Mouse (Mus musculus) cerebellum, adult 11 months (tissue): ENCODE results near the gene Krt24.

Source experiments
- DNase-seq: peaks from one replicate; pipeline ENCODE4 v3.0.0; 2022

Krt24 gene

DNA sequence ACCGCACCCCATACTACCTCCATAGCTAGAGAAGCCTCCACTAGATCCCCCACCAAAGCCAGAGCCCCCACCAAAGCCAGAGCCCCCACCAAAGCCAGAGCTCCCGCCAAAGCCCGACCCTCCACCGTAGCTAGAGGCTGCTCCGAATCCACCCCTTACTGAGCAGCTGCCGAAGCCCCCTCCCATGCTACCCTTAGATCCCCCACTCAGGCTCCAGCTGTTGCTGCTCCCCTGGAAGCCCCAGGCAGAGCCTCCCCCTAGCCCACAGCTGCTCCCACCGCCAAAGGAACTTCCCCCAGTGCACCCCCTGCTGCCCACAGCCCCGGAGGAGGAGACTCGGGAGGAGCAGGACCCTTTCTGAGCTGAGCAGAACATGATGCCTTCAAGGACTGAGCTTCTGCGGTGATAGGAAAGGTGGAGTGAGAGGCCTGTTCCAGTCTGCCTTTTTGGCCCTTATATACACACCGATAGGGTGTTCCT is at the start of gene Krt24:
Gene Krt24 (minus strand): TSS at position 430 of the 480 bp plus-strand sequence.
- DNase-seq, result no peak

DNA sequence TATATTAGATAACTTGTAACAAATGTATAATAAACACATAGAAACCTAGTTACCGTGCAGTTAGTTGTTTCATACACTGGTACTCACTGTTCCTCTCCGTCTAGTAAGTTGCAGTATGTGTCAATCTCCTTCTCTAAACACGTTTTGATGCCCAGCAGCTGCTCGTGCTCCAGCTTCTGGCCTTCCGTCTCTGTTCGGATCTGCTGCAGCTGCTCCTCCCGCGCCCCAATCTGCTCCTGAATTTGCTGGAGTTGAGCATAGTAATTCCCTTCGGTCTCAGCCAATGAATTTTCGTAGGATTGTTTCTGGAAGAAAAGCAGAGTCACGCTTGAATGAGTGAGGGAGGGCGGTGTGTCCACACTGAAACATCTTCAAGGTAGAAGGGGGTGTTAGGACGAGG is 48.4 kb upstream of the Krt24 start:
- DNase-seq, result no peak

DNA sequence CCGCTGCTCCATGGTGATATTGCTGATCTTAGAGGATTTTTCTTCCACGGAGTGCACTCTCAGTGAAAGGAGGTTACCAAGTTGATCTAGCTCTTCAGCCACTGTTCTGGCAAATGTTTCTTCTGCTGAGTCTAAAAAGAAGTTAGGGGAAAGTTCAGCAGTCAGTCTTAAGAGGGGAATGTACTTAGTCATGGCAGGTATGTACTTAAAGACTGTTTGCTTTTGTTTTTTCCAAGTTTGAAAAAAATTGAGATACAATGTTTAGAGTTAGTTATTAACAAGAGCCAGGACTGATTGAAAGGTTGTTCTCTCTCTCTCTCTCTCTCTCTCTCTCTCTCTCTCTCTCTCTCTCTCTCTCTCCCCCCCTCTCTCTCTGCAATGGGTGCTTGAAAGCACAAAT is 44.6 kb upstream of the Krt24 start:
- no peak for DNase-seq

DNA sequence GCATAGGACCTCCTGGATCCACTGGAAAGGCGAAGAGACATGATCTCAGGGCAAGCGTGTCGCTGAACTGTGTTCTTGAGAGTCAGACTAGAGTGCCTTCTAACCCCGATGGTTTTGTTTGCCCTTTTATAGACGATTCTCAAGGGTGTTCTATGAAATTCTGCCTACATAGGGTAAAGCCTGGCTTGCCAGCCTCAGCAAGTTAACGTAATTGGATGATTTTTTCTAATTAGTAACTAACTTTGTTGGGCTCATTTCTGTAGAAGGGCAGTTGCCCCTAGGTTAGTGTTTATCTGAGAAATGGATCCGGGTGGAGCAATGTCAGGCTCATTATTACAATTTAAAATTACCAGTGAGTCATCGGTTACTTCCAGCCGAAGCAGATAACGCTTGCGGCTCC is 37.8 kb upstream of the Krt24 start, which contains the start of gene Krt25:
Gene Krt25 (minus strand): TSS at position 101 of the 400 bp plus-strand sequence.
- no peak for DNase-seq

DNA sequence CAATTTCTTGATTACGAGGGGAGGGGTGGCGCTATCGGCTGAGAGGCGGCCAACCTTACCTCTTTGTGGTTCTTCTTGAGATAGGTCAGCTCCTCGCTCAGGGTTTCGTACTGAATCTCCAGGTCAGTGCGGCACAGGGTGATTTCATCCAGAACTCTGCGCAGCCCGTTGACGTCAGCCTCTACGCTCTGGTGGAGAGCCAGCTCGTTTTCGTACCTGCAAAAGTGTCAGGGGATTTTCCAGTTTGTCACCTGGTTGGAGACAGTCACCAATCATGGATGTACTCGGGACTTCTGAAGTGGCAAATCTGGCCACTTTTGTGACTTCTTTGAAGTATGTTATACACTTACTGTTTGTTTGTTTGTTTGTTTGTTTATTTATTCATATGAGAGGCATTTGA is 36.0 kb upstream of the Krt24 start:
- DNase-seq, result no peak

DNA sequence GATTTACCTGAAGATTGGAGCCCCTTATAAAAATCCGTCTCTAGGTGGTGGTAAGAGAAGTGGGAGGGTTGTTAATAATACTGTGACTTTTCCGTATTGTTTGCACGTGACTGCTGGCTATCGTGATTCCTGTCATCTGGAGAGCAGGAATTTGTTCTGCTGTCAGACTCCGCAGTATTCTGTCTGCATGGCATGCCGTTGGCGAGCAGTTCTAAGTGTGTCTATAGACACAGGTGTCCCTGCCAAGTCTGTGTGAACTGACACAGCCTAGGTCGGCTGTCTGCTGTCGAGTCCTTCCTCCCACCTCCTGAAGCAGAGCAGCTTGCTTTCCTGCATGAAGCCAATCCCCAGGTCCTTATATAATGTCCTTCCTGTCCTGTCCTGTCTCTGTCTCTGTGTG is 34.1 kb upstream of the Krt24 start:
- DNase-seq, result no peak

DNA sequence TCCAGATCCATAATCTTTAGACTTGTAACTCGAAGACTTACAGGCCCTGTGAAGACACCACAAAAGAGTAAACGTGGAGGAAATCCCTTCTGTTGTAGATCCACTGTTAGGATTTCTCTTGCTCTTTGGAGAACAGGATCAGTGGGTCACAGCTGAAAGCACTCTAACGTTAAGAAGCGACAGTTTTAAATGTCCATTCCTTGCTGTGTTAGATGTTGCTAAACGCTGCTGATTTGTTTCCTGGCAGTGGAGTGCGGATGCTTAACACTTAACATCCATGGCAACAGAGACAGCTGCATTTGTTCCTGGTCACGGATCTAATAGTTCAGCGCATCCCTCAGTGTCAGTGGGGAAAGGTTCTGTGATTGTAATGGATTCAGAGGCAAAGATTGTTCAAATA is 31.5 kb upstream of the Krt24 start:
- DNase-seq, result no peak

DNA sequence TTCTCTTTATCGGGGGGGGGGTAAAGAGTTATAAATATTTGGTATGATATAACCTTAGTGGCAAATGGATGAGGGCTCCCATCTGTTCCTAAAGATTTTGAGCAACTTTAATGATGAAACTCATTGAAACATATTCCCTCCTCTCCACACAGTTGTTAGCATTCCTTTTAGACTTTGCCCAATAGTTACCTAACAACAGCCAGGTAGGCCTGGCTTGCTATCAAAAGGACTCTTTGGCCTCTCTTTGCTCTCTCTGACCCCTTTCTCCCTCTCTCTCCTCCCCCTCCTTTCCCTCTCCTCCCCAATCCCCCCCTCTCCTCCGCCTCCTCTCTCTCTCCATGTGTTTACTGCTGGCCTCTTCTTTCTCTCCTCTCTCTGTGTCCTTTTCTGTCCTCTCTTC is 29.5 kb upstream of the Krt24 start:
- no peak for DNase-seq

DNA sequence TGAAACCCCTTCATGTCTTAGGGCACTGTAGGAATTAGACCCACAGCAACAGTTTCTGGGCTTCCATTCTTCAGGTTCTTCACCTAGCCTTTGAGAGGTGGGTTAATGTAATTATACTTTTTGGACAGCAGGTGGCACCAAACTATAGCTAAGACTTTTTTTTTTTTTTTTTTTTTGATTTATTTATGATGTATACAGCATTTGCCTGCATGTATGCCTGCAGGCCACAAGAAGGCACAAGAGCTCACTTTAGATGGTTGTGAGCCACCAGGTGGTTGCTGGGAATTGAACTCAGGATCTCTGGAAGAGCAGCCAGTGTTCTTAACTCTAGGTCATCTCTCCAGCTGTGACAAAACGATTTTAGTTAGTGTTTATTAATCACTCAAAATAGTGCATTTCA is 25.8 kb upstream of the Krt24 start:
- DNase-seq, result no peak

DNA sequence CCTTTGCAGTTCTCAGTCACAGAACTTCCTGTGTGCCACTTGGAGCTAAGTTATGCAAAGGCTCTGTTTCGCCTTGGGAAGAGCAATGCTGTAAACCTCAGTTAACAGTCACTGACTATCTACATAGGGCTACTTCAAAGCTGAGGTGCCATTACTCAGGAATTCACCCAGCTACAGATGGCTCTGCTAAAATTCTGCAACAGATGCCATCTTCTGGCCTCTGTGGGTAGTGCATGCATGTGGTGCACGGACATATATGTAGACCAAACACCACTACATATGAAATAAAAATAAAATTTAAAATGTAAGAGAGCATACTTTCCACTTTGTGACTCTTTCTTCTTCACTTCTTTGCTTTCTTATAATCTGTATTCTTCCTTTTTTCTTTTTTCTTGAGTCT is 22.5 kb upstream of the Krt24 start:
- peak; percentile 59 for DNase-seq

DNA sequence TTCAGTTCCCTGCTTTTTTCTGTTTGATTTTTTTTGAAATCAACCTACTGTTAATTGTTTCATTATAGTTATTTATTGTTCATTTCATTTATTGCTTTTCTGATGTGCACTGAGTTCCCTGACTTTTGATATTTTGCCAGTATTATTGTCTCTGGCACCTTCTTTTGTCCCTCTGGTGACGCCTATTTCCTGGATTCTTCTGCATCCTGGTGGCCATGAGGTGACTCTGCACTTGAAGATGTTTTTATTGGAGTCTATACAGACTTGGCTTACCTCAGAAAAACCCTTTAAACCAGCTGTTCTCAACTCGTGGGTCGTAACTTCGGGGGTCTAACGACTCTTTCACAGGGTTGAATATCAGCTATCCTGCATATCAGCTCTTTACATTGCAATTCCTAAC is 10.0 kb upstream of the Krt24 start:
- DNase-seq, result no peak

DNA sequence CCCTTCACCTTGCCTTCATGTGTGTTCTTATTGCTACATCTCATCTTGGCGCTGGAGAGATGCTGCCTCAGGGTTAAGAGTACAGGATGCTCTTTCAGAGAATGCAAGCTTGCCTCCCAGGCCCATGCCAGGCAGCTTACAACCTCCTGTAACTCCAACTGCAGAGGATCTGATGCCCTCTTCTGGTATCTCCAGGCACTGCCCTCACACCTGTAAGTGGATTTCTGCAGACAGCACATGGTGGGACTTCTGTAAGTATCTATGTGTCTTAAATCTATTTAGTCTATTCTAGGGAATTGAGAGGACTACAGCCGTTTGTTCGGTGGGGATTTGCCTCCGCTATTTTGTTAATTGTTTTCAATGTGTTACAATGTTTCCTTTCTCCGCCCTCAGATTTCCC is 7.8 kb upstream of the Krt24 start:
- peak; percentile 63 for DNase-seq

DNA sequence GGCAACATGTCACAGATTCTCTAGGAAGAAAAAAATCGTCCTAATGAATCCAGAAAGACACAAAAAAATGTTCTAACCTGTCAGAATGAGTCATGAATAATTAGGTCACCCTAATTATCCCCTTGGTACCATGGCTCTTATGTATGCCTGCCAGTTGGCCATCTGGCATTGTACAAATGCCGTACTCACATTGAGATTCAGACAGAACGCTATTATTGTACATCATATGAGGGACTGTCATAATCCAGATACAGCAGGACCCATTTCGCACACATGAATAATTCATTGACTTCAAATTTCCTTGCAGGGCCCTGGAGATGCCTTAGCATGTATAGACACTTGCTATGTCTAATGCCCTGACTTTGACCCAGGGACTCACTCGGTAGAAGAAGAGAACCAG is 1.1 kb downstream of the Krt24 start:
- DNase-seq, result peak; percentile 59

DNA sequence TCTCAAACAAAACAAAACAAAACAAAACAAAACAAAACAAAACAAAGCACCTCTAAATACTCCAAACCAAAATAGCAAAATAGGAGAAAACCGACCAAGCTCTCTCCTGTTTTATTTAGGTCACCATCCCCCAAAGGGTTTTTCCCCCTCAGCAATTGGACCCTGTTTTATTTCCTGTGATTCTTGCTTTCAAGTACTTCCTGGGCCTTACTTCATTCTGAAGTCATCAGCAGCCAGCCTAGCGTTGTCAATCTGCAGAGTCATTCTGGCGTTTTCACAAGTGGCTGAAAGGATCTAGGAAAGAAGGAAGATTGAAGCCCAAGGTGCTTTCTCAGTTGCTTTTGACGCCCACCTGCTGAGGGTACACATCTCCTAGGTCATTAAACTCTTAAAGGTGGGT is 1.7 kb downstream of the Krt24 start:
- DNase-seq, result no peak

DNA sequence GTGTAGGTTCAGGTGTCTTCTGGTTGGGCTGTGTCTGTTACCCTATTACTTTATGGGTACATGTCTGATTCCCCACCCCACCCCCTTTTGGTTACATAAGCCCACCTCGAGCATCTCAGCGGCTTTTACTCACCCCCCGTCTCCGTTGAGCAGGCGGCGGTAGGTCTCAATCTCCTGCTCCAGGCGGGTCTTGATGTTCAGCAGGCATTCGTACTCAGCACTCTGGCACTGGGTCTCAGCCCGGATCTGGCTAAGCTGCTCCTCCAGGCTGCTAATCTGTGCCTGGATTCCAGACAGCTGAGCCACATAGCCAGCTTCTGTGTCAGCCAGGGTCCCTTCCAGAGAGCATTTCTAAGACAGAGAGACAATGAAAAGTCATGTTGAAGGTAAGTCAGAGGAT is 3.9 kb downstream of the Krt24 start:
- peak; percentile 39 for DNase-seq

DNA sequence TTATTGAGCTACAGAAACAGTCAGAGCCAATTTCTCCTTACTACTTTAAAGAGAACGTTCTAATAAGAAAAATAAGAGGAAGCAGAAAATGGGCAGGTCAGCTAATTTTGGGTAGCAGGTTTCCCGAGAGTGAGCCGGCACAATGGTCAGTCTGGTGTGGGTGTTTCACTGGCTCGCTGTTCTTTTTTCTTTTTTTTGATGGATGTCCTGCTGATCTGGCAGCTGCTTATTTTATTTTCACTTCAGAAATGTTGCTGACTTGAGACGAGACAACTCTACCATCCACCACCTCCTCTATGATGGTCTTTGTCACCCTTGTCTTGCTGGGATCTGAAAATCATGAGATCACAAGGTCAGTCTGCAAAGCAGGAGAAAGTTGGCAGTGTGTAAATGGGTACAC is 5.1 kb downstream of the Krt24 start:
- no peak for DNase-seq

DNA sequence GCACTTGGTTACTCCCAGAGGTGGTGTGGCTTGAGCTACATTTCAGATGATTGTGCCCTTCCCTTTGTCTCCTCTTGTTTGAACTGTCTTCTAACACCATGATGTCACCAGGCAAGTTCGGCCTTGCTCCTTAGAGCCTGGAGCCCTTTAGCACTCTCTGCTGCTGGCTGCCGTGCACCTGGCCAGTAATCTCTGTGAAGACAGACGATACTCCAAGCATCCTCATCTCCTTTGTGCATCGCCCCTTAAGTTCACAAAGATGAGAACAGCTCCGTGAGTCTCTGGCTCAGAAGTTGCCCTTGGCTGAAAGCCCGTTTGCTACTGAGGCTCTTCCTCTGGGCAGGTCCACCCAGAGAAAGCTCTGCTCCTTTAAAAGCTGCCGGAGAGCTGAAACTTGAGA is 8.3 kb downstream of the Krt24 start:
- no peak for DNase-seq

DNA sequence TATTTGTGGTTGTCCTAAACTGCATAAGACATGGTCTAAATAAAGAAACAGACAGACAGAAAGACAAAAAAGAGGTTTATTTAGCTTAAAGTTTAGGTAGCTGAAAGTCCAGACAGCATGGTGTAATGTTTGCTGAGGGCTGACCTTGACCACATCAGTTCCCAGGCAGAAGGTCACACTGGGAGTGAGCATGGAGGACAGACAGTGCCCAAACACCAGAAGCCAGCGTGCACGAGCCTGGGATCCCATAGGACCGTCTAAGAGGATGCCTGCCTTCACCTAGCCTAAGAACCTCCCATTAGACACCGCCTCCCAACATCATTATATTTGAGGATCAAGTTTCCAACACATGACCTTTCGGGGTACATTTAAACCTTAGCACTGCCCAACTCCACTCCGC is 9.4 kb downstream of the Krt24 start:
- DNase-seq, result no peak

DNA sequence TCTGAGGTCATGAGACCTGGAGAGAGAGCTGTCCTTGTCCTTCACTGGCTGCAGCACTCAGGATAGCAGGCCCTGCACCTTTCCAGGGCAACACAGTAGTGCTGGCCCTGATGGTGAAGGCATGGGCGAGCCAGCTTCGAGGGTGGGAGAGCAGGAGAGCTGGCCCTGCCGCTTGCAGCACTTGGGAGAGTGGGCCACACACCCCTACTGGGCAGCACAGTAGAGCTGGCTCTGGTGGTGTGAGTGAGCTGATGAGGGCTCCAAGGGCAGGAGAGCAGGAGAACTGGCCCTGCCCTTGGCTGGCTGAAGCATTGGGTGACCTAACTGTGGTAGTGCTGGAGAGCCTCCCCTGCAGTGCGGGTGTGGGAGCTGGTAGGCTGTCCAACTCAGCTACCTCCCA is 12.3 kb downstream of the Krt24 start:
- no peak for DNase-seq

DNA sequence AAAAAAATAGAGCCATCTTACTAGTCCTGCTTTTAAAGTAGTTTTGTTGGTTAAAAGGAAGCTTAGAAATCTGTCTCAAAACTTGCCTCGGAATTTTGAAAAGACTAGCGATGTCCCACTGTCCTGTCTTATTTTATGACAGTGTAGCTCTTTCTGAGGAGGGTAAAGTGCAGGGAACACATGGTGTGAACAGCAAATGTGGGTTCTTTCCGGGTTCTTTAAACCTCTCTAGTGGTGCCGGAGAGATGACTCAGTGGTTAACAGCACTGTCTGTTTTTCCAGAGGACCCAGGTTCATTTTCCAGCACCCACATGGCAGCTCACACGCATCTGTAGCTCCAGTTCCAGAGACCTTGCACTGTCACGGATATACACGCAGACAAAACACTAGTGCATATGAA is 15.9 kb downstream of the Krt24 start:
- DNase-seq, result no peak

DNA sequence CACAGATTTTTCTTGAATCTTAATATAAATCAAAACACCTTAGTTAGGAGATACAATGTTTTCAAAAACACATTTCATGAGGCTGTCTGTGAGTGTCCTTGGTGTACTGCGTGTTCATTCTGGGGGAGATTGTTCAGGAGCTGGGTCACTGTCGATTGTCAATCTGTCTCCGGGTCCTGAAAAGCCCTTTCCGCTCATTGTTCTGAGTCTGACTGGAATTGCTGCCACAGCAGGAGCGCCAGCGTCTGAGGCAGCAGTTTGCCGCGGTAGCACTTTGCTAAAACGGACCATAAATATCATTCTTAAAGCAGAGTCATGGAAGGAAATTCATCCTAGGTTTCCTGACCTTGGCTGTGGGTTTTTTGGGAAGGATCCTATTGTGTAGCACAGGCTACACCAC is 19.3 kb downstream of the Krt24 start:
- no peak for DNase-seq

DNA sequence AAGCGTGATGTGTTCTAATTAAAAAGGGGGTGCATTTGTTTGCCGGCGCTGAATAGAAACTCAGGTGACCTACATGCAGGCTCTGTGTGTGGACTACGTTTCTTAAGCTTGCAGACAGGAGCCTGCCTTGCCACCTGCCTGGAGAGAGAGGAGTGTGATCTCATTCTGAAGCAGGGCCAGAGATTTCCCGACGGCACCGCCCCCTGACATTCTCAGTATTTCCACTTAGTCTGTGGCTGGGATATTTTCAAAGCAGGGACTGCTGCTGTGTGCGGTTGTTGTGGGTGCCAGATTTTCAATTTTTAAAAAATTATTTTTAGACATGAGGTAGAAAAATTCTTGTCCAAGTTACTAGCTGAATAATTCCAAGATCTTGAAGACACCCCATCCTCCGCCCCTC is 19.8 kb downstream of the Krt24 start:
- DNase-seq, result peak; percentile 54

DNA sequence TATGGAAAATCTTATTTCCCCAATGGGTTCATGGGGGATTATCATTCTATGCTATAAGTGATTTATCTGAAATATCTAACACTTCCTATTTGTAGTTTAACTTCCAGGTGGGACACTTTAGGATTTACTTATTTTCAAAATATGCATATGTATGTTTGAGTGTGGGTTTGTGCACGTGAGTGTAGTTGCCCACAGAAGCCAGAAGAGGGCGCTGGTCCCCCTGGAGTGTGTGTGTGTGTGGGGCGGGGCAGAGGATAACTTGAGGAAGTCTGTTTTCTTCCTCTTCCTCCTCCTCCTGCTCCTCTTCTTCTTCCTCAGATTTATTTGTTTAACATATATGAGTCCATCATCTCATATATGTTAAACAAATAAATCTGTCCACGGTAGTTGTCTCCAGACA is 28.8 kb downstream of the Krt24 start:
- no peak for DNase-seq

DNA sequence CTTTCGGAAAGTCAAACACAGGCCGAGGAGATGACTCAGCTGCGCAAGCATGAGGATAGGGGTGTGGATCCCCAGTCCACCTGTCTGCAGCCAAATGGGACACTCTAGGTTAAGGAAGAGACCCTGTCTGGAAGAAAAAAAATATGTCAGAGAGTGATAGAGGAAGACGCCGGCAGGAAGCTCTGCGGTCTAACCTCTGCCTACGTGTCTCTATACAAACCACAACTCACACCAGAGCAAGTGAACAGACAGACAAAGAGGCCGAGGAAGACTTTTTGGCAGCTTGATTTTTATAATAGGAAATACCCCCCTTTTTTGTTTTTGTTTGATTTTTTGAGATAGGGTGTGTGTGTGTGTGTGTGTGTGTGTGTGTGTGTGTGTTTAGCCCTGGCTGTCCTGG is 29.7 kb downstream of the Krt24 start:
- DNase-seq, result no peak

DNA sequence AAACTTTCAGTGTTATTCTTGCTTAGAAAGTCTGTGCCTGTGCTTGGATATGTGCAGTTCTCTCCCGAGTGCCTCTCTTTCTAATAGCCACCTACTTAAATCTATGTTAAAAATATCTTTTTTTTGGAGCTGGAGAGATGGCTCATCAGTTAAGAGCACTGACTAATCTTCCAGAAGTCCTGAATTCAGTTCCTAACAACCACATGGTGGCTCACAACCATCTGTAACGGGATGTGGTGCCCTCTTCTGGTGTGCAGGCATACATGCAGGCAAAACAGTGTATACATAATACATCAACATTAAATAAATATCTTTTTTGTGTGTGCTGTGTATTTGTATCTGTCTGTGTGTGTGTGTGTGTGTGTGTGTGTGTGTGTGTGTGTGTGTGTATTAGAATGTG is 31.2 kb downstream of the Krt24 start:
- no peak for DNase-seq

DNA sequence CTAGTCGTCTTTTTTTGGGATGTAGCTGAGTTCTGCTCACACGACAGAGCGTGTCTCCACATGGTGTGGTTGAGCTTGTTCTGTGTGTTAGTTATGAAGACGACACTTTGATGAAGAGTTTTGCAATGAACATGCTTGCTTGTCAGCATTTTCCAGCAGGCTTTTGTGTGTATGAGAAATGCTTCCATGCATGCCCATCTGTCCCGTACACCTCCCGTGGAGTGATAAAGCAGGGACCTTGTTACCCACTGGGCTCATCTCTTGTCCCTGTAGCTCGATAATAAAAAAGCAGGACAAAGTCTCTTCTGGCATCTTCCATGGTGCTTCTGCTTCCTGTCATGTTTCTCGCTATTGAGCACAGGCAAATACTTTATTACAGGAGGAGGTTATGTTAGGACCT is 32.4 kb downstream of the Krt24 start:
- no peak for DNase-seq
